Mouse (Mus musculus) brain, embryonic 14.5 days (tissue): ENCODE measurements around the gene Plekhd1.

Experiments
- CTCF ChIP-seq: fragments of 200-500 bp; IDR thresholded peaks from 2 replicates; pipeline ENCODE4 v1.5.1; 2012; ENCODE audit warnings: inconsistent platforms, mild to moderate bottlenecking, moderate library complexity, borderline replicate concordance; ENCODE audit not compliant: insufficient read depth, insufficient read length; ENCODE audit errors: extremely low read depth
- POLR2A ChIP-seq: fragments of 200-500 bp; IDR thresholded peaks from 2 replicates; pipeline ENCODE4 v1.6.1; 2012; ENCODE audit warnings: mild to moderate bottlenecking, inconsistent platforms, borderline replicate concordance; ENCODE audit not compliant: poor library complexity, insufficient read depth, insufficient read length, severe bottlenecking; ENCODE audit errors: extremely low read depth

- no peak for TF ChIP-seq CTCF
- TF ChIP-seq POLR2A = no peak
Measured at GRCm38 (mm10) chr12:80736464-80737282, 44.3 kb downstream of the Plekhd1 start.
